Mouse (Mus musculus) small intestine, adult 2 months (tissue): ENCODE measurements at regions not wholly inside any gene's neighbourhood (a gene's known extent, or its start where the extent isn't known, plus 50 kb on each side); places are given as distances from the start of the nearest gene placed in this dataset.

Experiments
- CTCF ChIP-seq: fragments of 200-500 bp; IDR thresholded peaks from 2 replicates; pipeline ENCODE4 v1.5.1; 2012; ENCODE audit warnings: low read depth, mild to moderate bottlenecking, control low read depth, inconsistent platforms, low read length, moderate library complexity, mixed read lengths; ENCODE audit not compliant: insufficient replicate concordance, insufficient read length; ENCODE audit errors: extremely low read depth
- POLR2A ChIP-seq: fragments of 200-500 bp; IDR thresholded peaks from 2 replicates; pipeline ENCODE4 v1.6.1; 2012; ENCODE audit warnings: low read depth, mild to moderate bottlenecking, control low read depth, inconsistent platforms, low read length, moderate library complexity

GRCm38 (mm10) chr14:99431697-99432096 lies 133.2 kb downstream of the Klf5 start:
- TF ChIP-seq POLR2A (no peak), CTCF (no peak)
